Mouse (Mus musculus) hindbrain, postnatal 0 days (tissue): ENCODE measurements at regions not wholly inside any gene's neighbourhood (a gene's known extent, or its start where the extent isn't known, plus 50 kb on each side); places are given as distances from the start of the nearest gene placed in this dataset.

Source experiments
- ATAC-seq: fragments of 200-750 bp; cut with Nextera tagmentation; 2 replicates; pipeline ENCODE4 v1.8.0; 2017; ENCODE audit warnings: mild to moderate bottlenecking, moderate TSS enrichment, moderate library complexity
- DNase-seq: peaks from one replicate; pipeline ENCODE4 v3.0.0-alpha.2; 2015; ENCODE audit warnings: low spot score
- H3K27ac ChIP-seq: fragments of 300-500 bp; sonication (generic); 2 replicates; pipeline ENCODE4 v1.5.1; 2014; ENCODE audit warnings: mild to moderate bottlenecking
- H3K27me3 ChIP-seq: fragments of 300-500 bp; sonication (generic); 2 replicates; pipeline ENCODE4 v1.6.1; 2014; ENCODE audit warnings: low read length, mixed read lengths; ENCODE audit not compliant: insufficient read depth
- H3K36me3 ChIP-seq: fragments of 300-500 bp; sonication (generic); 2 replicates; pipeline ENCODE4 v1.6.1; 2014; ENCODE audit warnings: low read length, mixed read lengths; ENCODE audit not compliant: insufficient read depth
- H3K4me1 ChIP-seq: fragments of 300-500 bp; sonication (generic); 2 replicates; pipeline ENCODE4 v1.6.1; 2014; ENCODE audit warnings: antibody characterized with exemption, low read length, mixed read lengths; ENCODE audit not compliant: insufficient read depth
- H3K4me2 ChIP-seq: fragments of 300-500 bp; sonication (generic); 2 replicates; pipeline ENCODE4 v1.6.1; 2014; ENCODE audit warnings: low read depth, mild to moderate bottlenecking, low read length, moderate library complexity, mixed read lengths
- H3K4me3 ChIP-seq: fragments of 300-500 bp; sonication (generic); 2 replicates; pipeline ENCODE4 v1.5.1; 2014; ENCODE audit warnings: low read length
- H3K9ac ChIP-seq: fragments of 300-500 bp; sonication (generic); replicated peaks from 2 replicates; pipeline ENCODE4 v1.6.1; 2014; ENCODE audit warnings: mild to moderate bottlenecking, low read length, moderate library complexity, mixed read lengths
- H3K9me3 ChIP-seq: fragments of 300-500 bp; sonication (generic); 2 replicates; pipeline ENCODE4 v1.6.1; 2016; ENCODE audit warnings: low read length, mixed read lengths
- CTCF ChIP-seq: IDR thresholded peaks from 2 replicates; pipeline ENCODE4 v1.5.1; 2016; ENCODE audit warnings: antibody characterized with exemption, control low read depth, low read depth
- WGBS: fragments of 180-500 bp; shearing (Covaris S2); extraction: QIAGEN DNeasy Blood & Tissue Kit; methylation state at CpG from one replicate; pipeline ENCODE4 v1.1.7; 2014; 5-methylcytosine and 5-hydroxymethylcytosine counted together

- peaks cover 2% of the 10 kb centered on the region; the same call in 1 of the 2 replicates for H3K4me1 ChIP-seq
- TF ChIP-seq CTCF, result no peak
- ATAC-seq, result no peak
Measured at GRCm38 (mm10) chr10:111907836-111908235, 64.6 kb upstream of the Krr1 start.

GRCm38 (mm10) chr10:111912561-111912960, 59.9 kb upstream of the Krr1 start:
- Histone ChIP-seq H3K9me3 (no peaks in the 10 kb centered on the region), H3K27me3 (no peaks in the 10 kb centered on the region), H3K27ac (peak overlapping the region; percentile 15; the same call in 1 of the 2 replicates), H3K36me3 (no peaks in the 10 kb centered on the region), H3K4me1 (peaks cover 4% of the 10 kb centered on the region; the same call in 1 of the 2 replicates), H3K4me3 (no peak overlapping the region), H3K4me2 (no peak overlapping the region), H3K9ac (no peak overlapping the region)
- DNase-seq, result peak; percentile 72
- ATAC-seq, result peak; percentile 77; the same call in 1 of the 2 replicates
- no peak for TF ChIP-seq CTCF
- 38% methylated on average over 6 of the region's 6 CpGs for WGBS

More at GRCm38 (mm10) chr10:111907836-111908235, 64.6 kb upstream of the Krr1 start:
- Histone ChIP-seq H3K27ac (no peak overlapping the region), H3K36me3 (no peaks in the 10 kb centered on the region), H3K9ac (no peak overlapping the region), H3K9me3 (no peaks in the 10 kb centered on the region), H3K27me3 (no peaks in the 10 kb centered on the region), H3K4me2 (no peak overlapping the region), H3K4me3 (no peak overlapping the region)
- no peak for DNase-seq
- 64% methylated on average over 5 of the region's 5 CpGs for WGBS

- Histone ChIP-seq H3K27me3 (no peaks in the 10 kb centered on the region), H3K4me2 (no peak overlapping the region), H3K27ac (no peak overlapping the region), H3K9ac (no peak overlapping the region), H3K4me3 (no peak overlapping the region), H3K9me3 (no peaks in the 10 kb centered on the region), H3K36me3 (no peaks in the 10 kb centered on the region), H3K4me1 (peaks cover 4% of the 10 kb centered on the region; the same call in 1 of the 2 replicates)
- no peak for TF ChIP-seq CTCF
- 63% methylated on average over 20 of the region's 20 CpGs for WGBS
- DNase-seq (no peak), ATAC-seq (no peak)
Measured at GRCm38 (mm10) chr10:111913066-111913785, 59.2 kb upstream of the Krr1 start.

GRCm38 (mm10) chr10:111914231-111914630, 58.2 kb upstream of the Krr1 start:
- no peak for TF ChIP-seq CTCF
- WGBS, result 82% methylated on average over 4 of the region's 4 CpGs
- H3K9me3 ChIP-seq, result no peaks in the 10 kb centered on the region
- no peak overlapping the region for H3K4me3 ChIP-seq
- H3K9ac ChIP-seq, result no peak overlapping the region
- ATAC-seq (no peak), DNase-seq (no peak)
- H3K27me3 ChIP-seq, result no peaks in the 10 kb centered on the region
- peaks cover 4% of the 10 kb centered on the region; the same call in 1 of the 2 replicates for H3K4me1 ChIP-seq
- no peak overlapping the region for H3K4me2 ChIP-seq
- no peak overlapping the region for H3K27ac ChIP-seq
- no peaks in the 10 kb centered on the region for H3K36me3 ChIP-seq

- Histone ChIP-seq H3K27ac (no peak overlapping the region), H3K9ac (no peak overlapping the region), H3K4me3 (no peak overlapping the region), H3K4me2 (no peak overlapping the region), H3K36me3 (no peaks in the 10 kb centered on the region), H3K4me1 (no peaks in the 10 kb centered on the region), H3K27me3 (no peaks in the 10 kb centered on the region), H3K9me3 (no peaks in the 10 kb centered on the region)
- DNase-seq, result no peak
- WGBS, result 29% methylated on average over 3 of the region's 3 CpGs
- no peak for ATAC-seq
- TF ChIP-seq CTCF, result no peak
Measured at GRCm38 (mm10) chr10:111918071-111918507, 54.4 kb upstream of the Krr1 start.

- DNase-seq, result no peak
- no peak overlapping the region for H3K27ac ChIP-seq
- no peaks in the 10 kb centered on the region for H3K36me3 ChIP-seq
- H3K9ac ChIP-seq, result no peak overlapping the region
- H3K9me3 ChIP-seq, result no peaks in the 10 kb centered on the region
- no peaks in the 10 kb centered on the region for H3K27me3 ChIP-seq
- no peak for TF ChIP-seq CTCF
- WGBS, result 80% methylated on average over 2 of the region's 2 CpGs
- no peak overlapping the region for H3K4me3 ChIP-seq
- ATAC-seq, result no peak
- no peak overlapping the region for H3K4me2 ChIP-seq
- no peaks in the 10 kb centered on the region for H3K4me1 ChIP-seq
Measured at GRCm38 (mm10) chr10:111919475-111919874, 53.0 kb upstream of the Krr1 start.

- Histone ChIP-seq H3K4me2 (no peak overlapping the region), H3K4me1 (no peaks in the 10 kb centered on the region), H3K4me3 (no peak overlapping the region), H3K27ac (no peak overlapping the region), H3K36me3 (no peaks in the 10 kb centered on the region), H3K27me3 (no peaks in the 10 kb centered on the region), H3K9ac (no peak overlapping the region), H3K9me3 (no peaks in the 10 kb centered on the region)
- 87% methylated on average over 9 of the region's 9 CpGs for WGBS
- TF ChIP-seq CTCF, result no peak
- ATAC-seq (no peak), DNase-seq (no peak)
Measured at GRCm38 (mm10) chr10:111921492-111921891, 51.0 kb upstream of the Krr1 start.
